Mouse (Mus musculus) G1E (cell line): Measurements from ENCODE around the gene Kalrn.

Experiments
- CTCF ChIP-seq: IDR thresholded peaks from 2 replicates; pipeline ENCODE4 v1.5.1; 2012; ENCODE audit warnings: low read depth, low read length, inconsistent platforms, mixed read lengths
- GATA1 ChIP-seq: IDR thresholded peaks from 2 replicates; pipeline ENCODE4 v1.6.1; 2012; ENCODE audit warnings: borderline replicate concordance, low read length, inconsistent platforms, mixed read lengths

GRCm38 (mm10) chr16:34135074-34135473 lies 438.3 kb downstream of the Kalrn start:
- no peak for TF ChIP-seq CTCF
- TF ChIP-seq GATA1, result no peak
